Mouse (Mus musculus): ENCODE measurements around the gene Eif1ax.

DNA sequence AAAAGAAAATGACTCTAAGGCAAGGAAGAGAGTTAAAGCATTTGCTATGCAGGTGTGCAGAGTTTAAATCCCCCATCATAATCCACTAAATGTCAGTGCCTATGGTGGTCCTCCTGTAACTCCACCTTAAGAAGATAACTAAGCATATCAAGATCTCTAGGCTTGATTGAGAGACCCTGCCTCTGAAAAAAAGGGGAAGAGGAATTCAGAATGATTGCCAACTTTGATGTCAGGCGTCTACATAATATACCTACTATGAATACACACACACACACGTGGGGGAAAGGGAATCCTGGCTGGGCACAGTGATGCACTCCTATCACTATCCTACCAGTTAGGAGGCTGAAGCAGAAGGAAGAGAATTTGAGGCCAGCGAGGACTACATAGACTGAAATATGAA lies 19.3 kb downstream of the Eif1ax start:
- TF ChIP-seq GATA1 (IDR thresholded peaks at IDR 0.05; ENCODE audit: borderline replicate concordance, low read length) (no peak), FLI1 (IDR thresholded peaks at IDR 0.05; ENCODE audit: low read length) (no peak)
